Mouse (Mus musculus) E14TG2a.4 (cell line): Measurements from ENCODE around the gene St6galnac4.

Experiments used
- H3K27me3 ChIP-seq: 2 replicates; pipeline ENCODE4 v1.6.1; 2014; ENCODE audit warnings: low read length, control low read depth; ENCODE audit not compliant: insufficient read depth
- H3K36me3 ChIP-seq: 2 replicates; pipeline ENCODE4 v1.6.1; 2014; ENCODE audit warnings: low read length, control low read depth; ENCODE audit not compliant: insufficient read depth
- H3K4me1 ChIP-seq: replicated peaks from 2 replicates; pipeline ENCODE4 v1.6.1; 2014; ENCODE audit warnings: low read depth, low read length, control low read depth
- H3K4me3 ChIP-seq: replicated peaks from 2 replicates; pipeline ENCODE4 v1.5.1; 2014; ENCODE audit warnings: mild to moderate bottlenecking, low read length
- H3K9me3 ChIP-seq: 2 replicates; pipeline ENCODE4 v1.6.1; 2014; ENCODE audit warnings: low read length, control low read depth
- CTCF ChIP-seq: conservative IDR thresholded peaks from 2 replicates; pipeline ENCODE4 v1.5.1; 2014; ENCODE audit warnings: low read length
- NANOG ChIP-seq: IDR thresholded peaks from 2 replicates; pipeline ENCODE4 v1.6.1; 2014; ENCODE audit warnings: borderline replicate concordance, low read length, mixed read lengths
- POU5F1 ChIP-seq: IDR thresholded peaks from 2 replicates; pipeline ENCODE4 v1.6.1; 2014; ENCODE audit warnings: low read length, borderline replicate concordance

St6galnac4 gene

DNA sequence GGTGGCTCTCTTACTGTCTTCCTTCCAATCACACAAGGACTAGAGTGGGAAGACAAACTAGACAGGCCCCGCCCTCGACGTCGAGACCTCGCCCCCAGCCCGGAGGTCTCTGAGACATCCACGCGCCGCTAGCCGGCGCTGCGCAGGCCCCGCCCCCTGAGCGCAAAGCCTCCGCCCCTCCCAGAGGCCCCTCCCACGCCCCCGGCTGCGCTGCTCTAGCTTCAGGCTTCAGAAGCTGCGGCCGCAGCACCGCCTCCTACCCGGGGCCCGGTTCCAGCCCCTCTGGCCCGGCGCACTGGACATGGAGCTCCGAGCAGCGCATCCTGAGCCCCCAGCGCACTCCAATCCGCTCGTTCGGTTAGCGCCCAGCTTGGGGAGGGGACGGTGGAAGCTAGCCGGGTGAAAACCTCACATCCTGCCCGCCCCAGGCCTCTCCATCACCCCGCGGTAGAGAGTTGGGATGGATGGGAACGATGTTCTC lies at the start of gene St6galnac4:
Gene St6galnac4, plus strand, starts transcription at position 225 of the 481 bp plus-strand sequence.
- H3K9me3 ChIP-seq = no peaks in the 10 kb centered on the region
- H3K4me1 ChIP-seq = peaks cover 43% of the 10 kb centered on the region
- no peak for TF ChIP-seq CTCF
- peaks cover 13% of the 10 kb centered on the region; the same call in 1 of the 2 replicates for H3K36me3 ChIP-seq
- H3K4me3 ChIP-seq = peak within 1 kb of the TSS; percentile 81
- peaks cover 21% of the 10 kb centered on the region for H3K27me3 ChIP-seq

DNA sequence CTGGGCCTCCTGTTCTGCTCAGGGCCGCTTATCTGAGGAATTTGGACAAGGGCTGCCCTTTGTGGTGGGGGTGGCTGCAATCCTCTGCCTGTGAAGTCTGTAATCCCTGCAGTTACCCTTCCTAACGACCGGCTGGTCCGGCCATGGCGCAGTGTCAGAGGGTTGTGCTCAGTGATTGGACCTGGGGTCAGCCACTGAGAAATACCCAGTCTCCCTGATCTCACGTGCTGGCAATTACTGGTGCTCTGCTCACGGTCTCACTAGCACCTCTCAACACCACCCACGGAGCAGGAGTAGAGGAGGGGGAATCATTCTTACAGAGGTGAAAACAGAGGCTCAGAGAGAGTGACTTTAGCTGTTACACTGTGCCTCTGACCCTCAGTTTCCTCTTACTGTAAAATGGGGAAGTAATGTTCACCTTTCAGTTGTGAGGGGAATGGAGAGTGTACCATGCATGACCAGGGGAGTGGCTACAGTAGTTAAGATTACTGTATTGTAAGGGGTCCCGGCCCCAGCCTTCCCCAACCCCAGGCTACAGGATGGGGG lies 49.5 kb upstream of the St6galnac4 start:
- TF ChIP-seq CTCF (no peak), NANOG (no peak), POU5F1 (no peak)
- H3K36me3 ChIP-seq = peaks cover 8% of the 10 kb centered on the region; the same call in 1 of the 2 replicates
- no peaks in the 10 kb centered on the region for H3K9me3 ChIP-seq
- H3K27me3 ChIP-seq = peaks cover 4% of the 10 kb centered on the region; the same call in 1 of the 2 replicates
- peak overlapping the region; percentile 92 for H3K4me3 ChIP-seq
- peaks cover 79% of the 10 kb centered on the region for H3K4me1 ChIP-seq

DNA sequence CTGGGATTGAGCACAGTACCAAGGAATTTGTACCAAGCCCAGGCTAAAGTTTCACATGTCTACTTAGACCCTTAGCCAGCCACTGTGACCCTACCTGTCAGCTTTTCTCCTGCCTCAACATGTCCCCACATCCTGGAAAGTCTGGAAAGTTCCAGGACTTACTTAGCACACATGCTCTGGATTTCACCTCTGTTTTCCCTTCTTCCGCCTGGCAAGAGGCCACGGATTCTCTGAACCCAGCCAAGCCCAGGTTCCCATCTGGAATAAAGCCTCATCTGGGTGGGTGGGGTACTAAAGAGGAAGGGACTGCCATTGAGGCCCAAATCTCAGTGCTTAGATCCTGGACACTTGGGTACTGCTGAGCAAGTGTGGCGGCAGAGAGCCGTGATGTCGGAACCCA lies 49.0 kb upstream of the St6galnac4 start:
- Histone ChIP-seq H3K27me3 (peaks cover 4% of the 10 kb centered on the region; the same call in 1 of the 2 replicates), H3K36me3 (peaks cover 8% of the 10 kb centered on the region; the same call in 1 of the 2 replicates), H3K4me1 (peaks cover 83% of the 10 kb centered on the region), H3K9me3 (no peaks in the 10 kb centered on the region), H3K4me3 (peak overlapping the region; percentile 92)
- TF ChIP-seq NANOG (no peak), CTCF (no peak)

DNA sequence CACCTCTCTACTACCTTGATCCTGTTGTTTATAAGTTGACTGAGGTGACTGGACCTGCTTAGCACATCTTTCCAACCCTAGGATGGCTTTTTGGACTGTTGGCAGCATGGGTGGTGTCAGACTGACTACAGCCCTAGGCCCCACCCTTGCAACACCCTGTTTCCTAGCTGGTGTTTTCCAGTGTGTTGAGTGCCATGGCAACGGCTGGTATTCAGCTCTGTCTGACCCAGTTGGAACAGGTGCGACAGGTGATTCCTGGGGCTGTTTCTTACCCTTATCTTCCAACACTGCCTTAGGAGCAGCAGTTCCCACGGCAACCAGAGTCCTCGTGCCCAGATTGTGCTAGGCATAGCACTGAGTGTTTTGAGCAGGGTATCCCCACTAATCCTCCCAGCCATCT lies 48.4 kb upstream of the St6galnac4 start:
- Histone ChIP-seq H3K36me3 (peaks cover 8% of the 10 kb centered on the region; the same call in 1 of the 2 replicates), H3K4me3 (peak overlapping the region; percentile 92; the same call in 1 of the 2 replicates), H3K9me3 (no peaks in the 10 kb centered on the region), H3K4me1 (peaks cover 83% of the 10 kb centered on the region), H3K27me3 (peaks cover 4% of the 10 kb centered on the region; the same call in 1 of the 2 replicates)
- TF ChIP-seq NANOG (peak; percentile 1; the same call in 1 of the 2 replicates), POU5F1 (no peak)

DNA sequence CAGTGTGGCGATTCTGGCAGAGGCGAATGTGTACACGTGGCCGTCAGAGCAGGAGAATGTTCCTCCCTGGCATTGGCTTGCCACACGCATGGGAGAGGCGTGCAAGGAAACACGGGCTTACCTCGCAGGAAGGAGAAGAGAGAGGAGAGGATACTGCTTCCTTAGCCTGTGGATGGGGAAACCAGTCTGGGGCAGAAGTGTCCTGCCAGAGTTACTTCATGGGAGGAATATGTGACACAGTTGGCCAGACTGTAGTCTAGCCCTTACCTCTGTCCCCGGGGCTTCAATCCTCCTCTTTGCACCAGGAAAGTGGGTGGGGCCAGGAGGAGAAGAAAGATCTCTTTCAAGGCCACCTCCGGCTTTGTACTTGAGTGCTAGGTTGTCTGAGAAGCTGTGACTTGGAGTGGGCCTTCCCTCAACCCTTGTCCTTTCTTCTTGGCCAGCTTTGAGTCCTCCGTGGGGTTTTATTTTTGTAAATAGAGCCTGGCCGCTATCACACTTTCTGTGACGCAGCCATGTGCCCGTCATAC lies 47.4 kb upstream of the St6galnac4 start:
- H3K36me3 ChIP-seq = peaks cover 13% of the 10 kb centered on the region
- H3K4me3 ChIP-seq = peak overlapping the region; percentile 11
- H3K4me1 ChIP-seq = peaks cover 79% of the 10 kb centered on the region
- TF ChIP-seq CTCF (no peak), NANOG (peak; percentile 25; the same call in 1 of the 2 replicates)
- no peaks in the 10 kb centered on the region for H3K9me3 ChIP-seq
- peaks cover 4% of the 10 kb centered on the region; the same call in 1 of the 2 replicates for H3K27me3 ChIP-seq

DNA sequence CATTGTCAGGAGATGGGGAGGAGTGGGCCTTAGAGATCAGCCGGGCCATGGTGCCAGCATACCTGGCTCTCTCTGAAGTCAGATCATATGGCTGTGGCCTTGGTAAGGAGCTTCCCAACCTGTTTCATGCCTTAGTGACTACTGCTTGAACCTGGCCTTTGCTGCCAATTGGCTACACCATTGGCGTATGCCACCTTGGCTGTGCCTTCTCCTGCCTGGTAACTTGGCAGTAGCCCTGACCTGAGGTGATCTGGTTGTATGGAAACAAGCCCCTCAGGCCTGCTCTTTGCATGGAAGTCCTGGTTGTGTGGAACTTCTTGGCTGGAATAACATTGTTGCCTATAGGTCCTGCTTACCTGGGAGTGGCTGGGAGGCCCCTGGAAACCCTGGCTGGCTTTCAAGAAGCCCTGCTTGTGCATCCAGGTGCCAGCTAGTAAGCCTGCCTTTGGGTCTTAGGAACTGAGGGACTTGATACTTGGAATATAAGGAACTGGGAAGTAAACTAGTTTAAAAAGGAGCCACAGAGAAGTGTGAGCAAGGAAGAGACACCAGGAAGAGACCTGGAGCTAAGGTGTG lies 45.5 kb upstream of the St6galnac4 start:
- H3K9me3 ChIP-seq = no peaks in the 10 kb centered on the region
- TF ChIP-seq CTCF = no peak
- TF ChIP-seq POU5F1 = no peak
- no peak for TF ChIP-seq NANOG
- H3K27me3 ChIP-seq = no peaks in the 10 kb centered on the region

DNA sequence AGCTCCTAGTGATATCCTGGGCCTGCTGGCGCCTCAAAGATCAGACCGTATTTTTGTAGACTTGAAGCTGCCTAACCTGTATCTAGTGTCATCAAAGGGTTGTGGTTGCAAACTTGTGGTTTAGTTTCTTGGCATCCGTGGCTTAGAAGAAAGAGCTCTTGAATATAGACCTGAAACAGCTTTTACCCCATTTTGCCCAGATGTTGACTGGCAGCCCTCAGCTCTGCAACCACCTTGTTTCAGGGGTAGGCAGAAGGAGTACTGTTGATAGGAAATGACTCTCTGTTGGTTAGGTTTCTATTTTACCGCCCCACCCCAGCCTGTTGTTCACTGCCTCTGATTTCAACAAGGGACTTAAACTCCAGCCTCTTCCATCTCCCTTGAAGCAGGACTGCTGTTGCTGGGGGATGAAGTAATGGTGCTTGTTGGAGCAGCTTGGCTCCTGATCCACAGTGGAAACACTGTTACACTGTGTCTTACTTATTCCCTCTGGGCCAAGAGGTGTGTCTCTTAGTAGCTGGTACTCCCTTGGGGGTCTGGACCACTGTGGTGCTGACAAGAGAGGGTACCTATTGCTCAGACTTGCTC lies 44.8 kb upstream of the St6galnac4 start:
- no peaks in the 10 kb centered on the region for H3K27me3 ChIP-seq
- peaks cover 87% of the 10 kb centered on the region for H3K4me1 ChIP-seq
- H3K9me3 ChIP-seq = no peaks in the 10 kb centered on the region
- peaks cover 35% of the 10 kb centered on the region for H3K36me3 ChIP-seq
- TF ChIP-seq NANOG (no peak), CTCF (no peak), POU5F1 (no peak)
- H3K4me3 ChIP-seq = no peak overlapping the region

More for the DNA sequence above, 45.5 kb upstream of the St6galnac4 start:
- Histone ChIP-seq H3K4me3 (no peak overlapping the region), H3K4me1 (peaks cover 88% of the 10 kb centered on the region), H3K36me3 (peaks cover 29% of the 10 kb centered on the region)

DNA sequence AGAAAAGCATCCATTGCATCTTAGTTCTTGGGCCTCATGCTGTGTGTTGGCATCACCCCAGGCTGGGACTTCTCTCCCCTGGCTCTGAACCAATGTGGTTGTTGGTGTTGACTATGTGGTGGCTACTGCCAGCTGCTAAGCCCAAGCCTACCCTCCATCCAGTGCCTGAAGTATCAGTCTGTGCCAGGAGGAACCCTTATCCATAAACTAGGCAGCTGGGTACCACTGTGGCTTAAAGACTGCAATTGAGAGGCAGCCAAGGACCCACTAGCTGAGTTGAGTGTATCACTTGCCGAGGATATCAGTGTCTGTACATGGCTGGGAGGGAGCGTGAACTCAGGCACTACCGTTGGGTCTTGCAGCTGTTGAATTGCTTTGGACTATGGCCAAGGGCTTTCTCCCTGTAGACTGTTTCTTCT lies 43.9 kb upstream of the St6galnac4 start:
- no peak for TF ChIP-seq POU5F1
- TF ChIP-seq NANOG = no peak
- TF ChIP-seq CTCF = no peak

More for the DNA sequence above, 43.9 kb upstream of the St6galnac4 start:
- Histone ChIP-seq H3K27me3 (no peaks in the 10 kb centered on the region), H3K36me3 (peaks cover 44% of the 10 kb centered on the region), H3K4me1 (peaks cover 82% of the 10 kb centered on the region), H3K4me3 (no peak overlapping the region), H3K9me3 (no peaks in the 10 kb centered on the region)
